Mouse (Mus musculus) hindbrain, embryonic 11.5 days (tissue): ENCODE results near the gene Tmem185b. TPM values are rescaled to one million over a fixed set of nuclear protein-coding genes. Genes with fewer than 3 reads are reported as not detected.

Source experiments
- ATAC-seq: fragments of 200-750 bp; cut with Nextera tagmentation; 2 replicates; pipeline ENCODE4 v1.8.0; 2017; ENCODE audit warnings: mild to moderate bottlenecking, moderate TSS enrichment, moderate library complexity; ENCODE audit not compliant: low FRiP score
- DNase-seq: peaks from one replicate; pipeline ENCODE4 v3.0.0-alpha.2; 2015; ENCODE audit warnings: low spot score
- H3K27ac ChIP-seq: fragments of 300-500 bp; sonication (generic); 2 replicates; pipeline ENCODE4 v1.5.1; 2014; ENCODE audit warnings: mild to moderate bottlenecking, low read depth, low read length
- H3K27me3 ChIP-seq: fragments of 300-500 bp; sonication (generic); 2 replicates; pipeline ENCODE4 v1.6.1; 2014; ENCODE audit warnings: mild to moderate bottlenecking, low read length, moderate library complexity, mixed read lengths; ENCODE audit not compliant: control insufficient read depth, insufficient read depth
- H3K36me3 ChIP-seq: fragments of 300-500 bp; sonication (generic); 2 replicates; pipeline ENCODE4 v1.6.1; 2014; ENCODE audit warnings: mild to moderate bottlenecking, low read length, moderate library complexity, mixed read lengths; ENCODE audit not compliant: control insufficient read depth, insufficient read depth
- H3K4me1 ChIP-seq: fragments of 300-500 bp; sonication (generic); replicated peaks from 2 replicates; pipeline ENCODE4 v1.6.1; 2014; ENCODE audit warnings: low read length, mixed read lengths; ENCODE audit not compliant: control insufficient read depth, insufficient read depth
- H3K4me2 ChIP-seq: fragments of 300-500 bp; sonication (generic); replicated peaks from 2 replicates; pipeline ENCODE4 v1.6.1; 2014; ENCODE audit warnings: mild to moderate bottlenecking, low read depth, low read length
- H3K4me3 ChIP-seq: fragments of 300-500 bp; sonication (generic); 2 replicates; pipeline ENCODE4 v1.5.1; 2014; ENCODE audit warnings: low read depth, low read length
- H3K9ac ChIP-seq: fragments of 300-500 bp; sonication (generic); 2 replicates; pipeline ENCODE4 v1.6.1; 2014; ENCODE audit warnings: low read depth, low read length
- H3K9me3 ChIP-seq: fragments of 300-500 bp; sonication (generic); 2 replicates; pipeline ENCODE4 v1.6.1; 2016; ENCODE audit warnings: low read length; ENCODE audit not compliant: control insufficient read depth
- WGBS: fragments of 180-500 bp; shearing (Covaris S2); extraction: QIAGEN DNeasy Blood & Tissue Kit; methylation state at CpG from one replicate; pipeline ENCODE4 v1.1.7; 2014; 5-methylcytosine and 5-hydroxymethylcytosine counted together
- polyA plus RNA-seq: library from polyadenylated mRNA; unstranded; fragments of >200 nt; fragmentation: Nextera tagmentation; extraction: Ambion mirVana; gene quantifications from 2 replicates; pipeline ENCODE4 v1.2.1, GENCODE M21; 2014

The Tmem185b gene
- polyA plus RNA-seq = 19.7 and 23.3 TPM in 2 replicates

GRCm38 (mm10) chr1:119525689-119526591 lies at the start of gene Tmem185b:
Gene Tmem185b (plus strand): TSS chr1:119526160.
- peak; percentile 99 for ATAC-seq
- Histone ChIP-seq H3K4me2 (peak within 1 kb of the TSS; percentile 85), H3K9ac (peak within 1 kb of the TSS; percentile 77), H3K27me3 (no peaks in the 10 kb centered on the region), H3K9me3 (no peaks in the 10 kb centered on the region), H3K36me3 (peaks cover 9% of the 10 kb centered on the region; the same call in 1 of the 2 replicates), H3K4me3 (peak within 1 kb of the TSS; percentile 60), H3K27ac (peak within 1 kb of the TSS; percentile 68), H3K4me1 (peaks cover 4% of the 10 kb centered on the region; the same call in 1 of the 2 replicates)
- WGBS = 2% methylated on average over 76 of the region's 82 CpGs
- DNase-seq = peak; percentile 92

- ATAC-seq (no peak), DNase-seq (no peak)
- Histone ChIP-seq H3K4me1 (no peaks in the 10 kb centered on the region), H3K27me3 (no peaks in the 10 kb centered on the region), H3K9ac (no peak overlapping the region), H3K4me3 (no peak overlapping the region), H3K9me3 (no peaks in the 10 kb centered on the region), H3K36me3 (peaks cover 2% of the 10 kb centered on the region; the same call in 1 of the 2 replicates), H3K27ac (no peak overlapping the region), H3K4me2 (no peak overlapping the region)
- 90% methylated on average over 7 of the region's 7 CpGs for WGBS
These were observed 49.0 kb upstream of the Tmem185b start for GRCm38 (mm10) chr1:119476905-119477353.

- no peak for ATAC-seq
- WGBS = 79% methylated on average over 4 of the region's 4 CpGs
These were observed 46.3 kb upstream of the Tmem185b start for GRCm38 (mm10) chr1:119479641-119480040.

GRCm38 (mm10) chr1:119480678-119481077 lies 45.3 kb upstream of the Tmem185b start:
- no peak overlapping the region for H3K9ac ChIP-seq
- no peaks in the 10 kb centered on the region for H3K4me1 ChIP-seq
- ATAC-seq = no peak
- WGBS = 94% methylated on average over 8 of the region's 8 CpGs
- H3K9me3 ChIP-seq = no peaks in the 10 kb centered on the region
- H3K36me3 ChIP-seq = no peaks in the 10 kb centered on the region
- no peak overlapping the region for H3K4me3 ChIP-seq
- no peak overlapping the region for H3K4me2 ChIP-seq
- no peaks in the 10 kb centered on the region for H3K27me3 ChIP-seq
- no peak for DNase-seq
- no peak overlapping the region for H3K27ac ChIP-seq

More at GRCm38 (mm10) chr1:119479641-119480040, 46.3 kb upstream of the Tmem185b start:
- H3K27me3 ChIP-seq = no peaks in the 10 kb centered on the region
- no peaks in the 10 kb centered on the region for H3K9me3 ChIP-seq
- H3K4me1 ChIP-seq = no peaks in the 10 kb centered on the region
- no peak overlapping the region for H3K9ac ChIP-seq
- no peak overlapping the region for H3K27ac ChIP-seq
- no peak overlapping the region for H3K4me2 ChIP-seq
- H3K4me3 ChIP-seq = no peak overlapping the region
- no peak for DNase-seq
- H3K36me3 ChIP-seq = peaks cover 2% of the 10 kb centered on the region; the same call in 1 of the 2 replicates

GRCm38 (mm10) chr1:119481205-119481932 lies 44.6 kb upstream of the Tmem185b start:
- no peaks in the 10 kb centered on the region for H3K4me1 ChIP-seq
- no peak overlapping the region for H3K9ac ChIP-seq
- no peak overlapping the region for H3K4me3 ChIP-seq
- no peaks in the 10 kb centered on the region for H3K9me3 ChIP-seq
- no peak overlapping the region for H3K27ac ChIP-seq
- DNase-seq = no peak
- WGBS = 94% methylated on average over 7 of the region's 7 CpGs
- no peak for ATAC-seq
- no peak overlapping the region for H3K4me2 ChIP-seq
- H3K27me3 ChIP-seq = no peaks in the 10 kb centered on the region
- no peaks in the 10 kb centered on the region for H3K36me3 ChIP-seq

- Histone ChIP-seq H3K27me3 (no peaks in the 10 kb centered on the region), H3K27ac (no peak overlapping the region), H3K9ac (no peak overlapping the region), H3K4me1 (no peaks in the 10 kb centered on the region), H3K9me3 (no peaks in the 10 kb centered on the region), H3K4me2 (no peak overlapping the region), H3K36me3 (no peaks in the 10 kb centered on the region), H3K4me3 (no peak overlapping the region)
- ATAC-seq (no peak), DNase-seq (no peak)
- 49% methylated on average over 3 of the region's 3 CpGs for WGBS
These were observed 43.1 kb upstream of the Tmem185b start for GRCm38 (mm10) chr1:119482891-119483290.

- peak; percentile 37 for DNase-seq
- ATAC-seq = no peak
- no peak overlapping the region for H3K9ac ChIP-seq
These were observed 41.5 kb upstream of the Tmem185b start for GRCm38 (mm10) chr1:119484457-119484856.

GRCm38 (mm10) chr1:119485825-119486224 lies 40.1 kb upstream of the Tmem185b start:
- Histone ChIP-seq H3K9me3 (no peaks in the 10 kb centered on the region), H3K27ac (no peak overlapping the region), H3K27me3 (no peaks in the 10 kb centered on the region), H3K4me2 (no peak overlapping the region), H3K9ac (no peak overlapping the region), H3K4me1 (no peaks in the 10 kb centered on the region), H3K36me3 (no peaks in the 10 kb centered on the region), H3K4me3 (no peak overlapping the region)
- DNase-seq = no peak
- no peak for ATAC-seq
- 3% methylated on average over 2 of the region's 2 CpGs for WGBS

More at GRCm38 (mm10) chr1:119484457-119484856, 41.5 kb upstream of the Tmem185b start:
- Histone ChIP-seq H3K27me3 (no peaks in the 10 kb centered on the region), H3K4me2 (no peak overlapping the region), H3K4me1 (no peaks in the 10 kb centered on the region), H3K36me3 (no peaks in the 10 kb centered on the region), H3K4me3 (no peak overlapping the region), H3K27ac (no peak overlapping the region), H3K9me3 (no peaks in the 10 kb centered on the region)
- WGBS = 70% methylated on average over 3 of the region's 3 CpGs
